Mouse (Mus musculus): ENCODE data around the gene Tmem260. TPM values are rescaled to one million over a fixed set of nuclear protein-coding genes. Genes with fewer than 3 reads are reported as not detected.
A peak's percentile ranks its signal among the peaks of the same experiment; 100 is the strongest.

Tmem260 gene
- polyA plus RNA-seq, 2 experiments, result 19.9 to 25.7 TPM

GRCm38 (mm10) chr14:48524135-48524534 lies 78.2 kb downstream of the Tmem260 start:
- DNase-seq (ENCODE audit: low spot score) (peak; percentile 45), ATAC-seq (ENCODE audit: low FRiP score, low read depth) (no peak)
- Histone ChIP-seq H3K27ac (replicated peaks; ENCODE audit: low read depth, low read length) (no peak overlapping the region), H3K27me3 (ENCODE audit: control insufficient read depth, insufficient read depth, low read length) (no peaks in the 10 kb centered on the region), H3K4me2 (replicated peaks; ENCODE audit: low read depth, low read length, severe bottlenecking) (no peak overlapping the region), H3K9me3 (ENCODE audit: control insufficient read depth, low read length) (no peaks in the 10 kb centered on the region), H3K36me3 (ENCODE audit: control insufficient read depth, insufficient read depth, low read length) (no peaks in the 10 kb centered on the region), H3K4me3 (replicated peaks; ENCODE audit: low read length) (no peak overlapping the region), H3K4me1 (ENCODE audit: control insufficient read depth, insufficient read depth, low read length) (no peaks in the 10 kb centered on the region), H3K9ac (ENCODE audit: low read depth, low read length, severe bottlenecking) (no peak overlapping the region)
- no peak for TF ChIP-seq POLR2A (IDR thresholded peaks at IDR 0.05; ENCODE audit: borderline replicate concordance, extremely low read depth, insufficient read depth, insufficient read length)
- WGBS, result 49% methylated on average over 9 of the region's 9 CpGs

- Histone ChIP-seq H3K9me3 (ENCODE audit: control insufficient read depth, low read length) (no peaks in the 10 kb centered on the region), H3K4me3 (replicated peaks; ENCODE audit: low read length) (no peak overlapping the region), H3K27me3 (ENCODE audit: control insufficient read depth, insufficient read depth, low read length) (no peaks in the 10 kb centered on the region), H3K4me1 (ENCODE audit: control insufficient read depth, insufficient read depth, low read length) (no peaks in the 10 kb centered on the region), H3K4me2 (replicated peaks; ENCODE audit: low read depth, low read length, severe bottlenecking) (no peak overlapping the region), H3K27ac (replicated peaks; ENCODE audit: low read depth, low read length) (no peak overlapping the region), H3K9ac (ENCODE audit: low read depth, low read length, severe bottlenecking) (no peak overlapping the region), H3K36me3 (ENCODE audit: control insufficient read depth, insufficient read depth, low read length) (no peaks in the 10 kb centered on the region)
- DNase-seq (ENCODE audit: low spot score) (no peak), ATAC-seq (ENCODE audit: low FRiP score, low read depth) (no peak)
- 54% methylated on average over 6 of the region's 6 CpGs for WGBS
- TF ChIP-seq POLR2A (IDR thresholded peaks at IDR 0.05; ENCODE audit: borderline replicate concordance, extremely low read depth, insufficient read depth, insufficient read length), result no peak
These were observed 79.1 kb downstream of the Tmem260 start for GRCm38 (mm10) chr14:48525055-48525454.

GRCm38 (mm10) chr14:48530629-48531028 lies 84.7 kb downstream of the Tmem260 start:
- no peak for TF ChIP-seq POLR2A (IDR thresholded peaks at IDR 0.05; ENCODE audit: borderline replicate concordance, extremely low read depth, insufficient read depth, insufficient read length)
- Histone ChIP-seq H3K4me2 (replicated peaks; ENCODE audit: low read depth, low read length, severe bottlenecking) (no peak overlapping the region), H3K4me1 (ENCODE audit: control insufficient read depth, insufficient read depth, low read length) (no peaks in the 10 kb centered on the region), H3K36me3 (ENCODE audit: control insufficient read depth, insufficient read depth, low read length) (no peaks in the 10 kb centered on the region), H3K4me3 (replicated peaks; ENCODE audit: low read length) (no peak overlapping the region), H3K9ac (ENCODE audit: low read depth, low read length, severe bottlenecking) (no peak overlapping the region), H3K9me3 (ENCODE audit: control insufficient read depth, low read length) (no peaks in the 10 kb centered on the region), H3K27ac (replicated peaks; ENCODE audit: low read depth, low read length) (no peak overlapping the region), H3K27me3 (ENCODE audit: control insufficient read depth, insufficient read depth, low read length) (no peaks in the 10 kb centered on the region)
- DNase-seq (ENCODE audit: low spot score) (no peak), ATAC-seq (ENCODE audit: low FRiP score, low read depth) (no peak)
- WGBS, result 55% methylated on average over 10 of the region's 10 CpGs

DNA sequence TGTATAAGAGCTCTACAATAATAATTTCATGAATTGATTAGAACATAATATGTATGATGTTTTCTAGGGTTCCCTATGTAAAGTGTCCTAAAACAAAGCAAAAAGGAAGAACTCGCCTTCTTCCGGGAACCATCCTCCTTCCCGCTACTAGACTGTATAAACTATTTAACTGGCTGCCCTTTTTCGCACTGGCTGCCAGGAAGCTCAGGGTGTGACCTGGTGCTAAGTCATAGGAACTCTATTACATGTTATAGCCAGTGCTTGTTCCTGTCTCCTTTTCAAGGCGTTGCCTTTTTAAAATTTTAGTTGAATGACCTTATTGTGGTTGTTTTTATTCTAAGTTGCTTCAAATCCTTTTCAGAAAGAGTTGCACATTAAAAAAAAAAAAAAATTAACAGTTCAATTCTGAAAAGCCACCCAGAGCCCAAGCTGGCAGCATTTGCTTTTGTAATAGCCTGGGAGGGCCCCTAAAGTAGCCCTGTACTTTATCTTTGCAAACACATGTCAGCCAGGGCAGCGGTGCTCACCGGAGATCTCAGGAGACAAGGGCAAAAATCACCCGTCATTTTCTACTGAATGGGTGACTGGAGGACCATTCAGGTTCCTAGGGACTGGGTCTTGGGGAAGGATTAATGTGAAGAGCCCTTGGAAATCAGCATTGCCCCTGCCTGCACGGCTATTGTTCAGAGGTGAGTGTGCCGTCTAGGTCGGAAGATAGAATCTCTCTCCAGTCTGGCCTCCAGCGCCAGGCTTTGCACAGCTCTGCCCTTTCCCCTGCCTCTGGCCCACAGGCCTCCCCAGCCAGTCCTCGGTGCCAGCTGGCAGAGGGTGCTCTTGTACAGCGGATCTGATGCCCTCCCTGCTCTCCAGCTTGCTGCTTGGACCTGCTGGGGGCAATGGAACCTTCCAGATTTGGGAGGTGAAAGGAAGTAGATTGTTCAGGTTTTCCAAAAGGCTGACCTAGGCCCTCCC lies 92.2 kb downstream of the Tmem260 start:
- H3K36me3 ChIP-seq (ENCODE audit: control insufficient read depth, insufficient read depth, low read length), result no peaks in the 10 kb centered on the region
- no peak overlapping the region for H3K27ac ChIP-seq (replicated peaks; ENCODE audit: low read depth, low read length)
- no peaks in the 10 kb centered on the region for H3K4me1 ChIP-seq (ENCODE audit: control insufficient read depth, insufficient read depth, low read length)
- no peak for TF ChIP-seq POLR2A (IDR thresholded peaks at IDR 0.05; ENCODE audit: borderline replicate concordance, extremely low read depth, insufficient read depth, insufficient read length)
- no peak overlapping the region for H3K4me2 ChIP-seq (replicated peaks; ENCODE audit: low read depth, low read length, severe bottlenecking)
- 80% methylated on average over 14 of the region's 14 CpGs for WGBS
- H3K9me3 ChIP-seq (ENCODE audit: control insufficient read depth, low read length), result no peaks in the 10 kb centered on the region
- ATAC-seq (ENCODE audit: low FRiP score, low read depth), result no peak
- DNase-seq (ENCODE audit: low spot score), result no peak
- H3K27me3 ChIP-seq (ENCODE audit: control insufficient read depth, insufficient read depth, low read length), result no peaks in the 10 kb centered on the region
- H3K9ac ChIP-seq (ENCODE audit: low read depth, low read length, severe bottlenecking), result no peak overlapping the region
- H3K4me3 ChIP-seq (replicated peaks; ENCODE audit: low read length), result no peak overlapping the region

DNA sequence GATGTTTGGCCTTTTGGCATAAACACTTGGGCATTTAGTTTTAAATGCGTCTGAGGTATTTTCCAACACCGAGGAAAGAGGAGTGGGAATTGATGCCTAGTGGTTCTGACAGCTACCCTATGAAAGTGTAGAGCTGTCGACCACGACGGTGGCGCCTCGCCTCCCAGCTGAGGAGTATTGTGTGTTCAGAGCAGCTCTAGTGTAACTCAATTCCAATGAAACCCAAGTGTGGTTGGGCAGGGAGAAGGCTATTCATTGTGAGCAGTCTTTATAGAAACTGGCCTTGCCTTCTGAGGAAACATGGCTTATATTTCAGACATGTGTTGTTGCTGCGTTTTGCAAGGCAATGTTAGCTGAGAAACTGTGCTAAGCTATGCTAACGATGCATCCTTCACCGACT lies 99.2 kb downstream of the Tmem260 start:
- ATAC-seq (ENCODE audit: low FRiP score, low read depth) (no peak; the same call in 1 of the 2 replicates), DNase-seq (ENCODE audit: low spot score) (no peak)
- no peaks in the 10 kb centered on the region for H3K9me3 ChIP-seq (ENCODE audit: control insufficient read depth, low read length)
- no peak overlapping the region for H3K27ac ChIP-seq (replicated peaks; ENCODE audit: low read depth, low read length)
- WGBS, result 63% methylated on average over 10 of the region's 10 CpGs
- H3K4me1 ChIP-seq (ENCODE audit: control insufficient read depth, insufficient read depth, low read length), result no peaks in the 10 kb centered on the region
- H3K27me3 ChIP-seq (ENCODE audit: control insufficient read depth, insufficient read depth, low read length), result no peaks in the 10 kb centered on the region
- TF ChIP-seq POLR2A (IDR thresholded peaks at IDR 0.05; ENCODE audit: borderline replicate concordance, extremely low read depth, insufficient read depth, insufficient read length), result no peak
- H3K9ac ChIP-seq (ENCODE audit: low read depth, low read length, severe bottlenecking), result no peak overlapping the region
- no peak overlapping the region for H3K4me3 ChIP-seq (replicated peaks; ENCODE audit: low read length)
- H3K4me2 ChIP-seq (replicated peaks; ENCODE audit: low read depth, low read length, severe bottlenecking), result no peak overlapping the region
- no peaks in the 10 kb centered on the region for H3K36me3 ChIP-seq (ENCODE audit: control insufficient read depth, insufficient read depth, low read length)

Measured in limb, embryonic 14.5 days (tissue).